Mouse (Mus musculus) neutrophil, adult 59 days (primary cell): ENCODE measurements around the gene Chchd6. TPM values are rescaled to one million over a fixed set of nuclear protein-coding genes. Genes with fewer than 3 reads are reported as not detected.

Experiments used
- total RNA-seq, 2 experiments: library from RNA; stranded (reverse); gene quantifications; 1 replicate in 1 of 2; 2 replicates in 1 of 2; pipeline ENCODE4 v1.2.4; 2023

Chchd6 gene
- total RNA-seq: 1 to 10 TPM; 3.8 to 4.9 TPM

DNA sequence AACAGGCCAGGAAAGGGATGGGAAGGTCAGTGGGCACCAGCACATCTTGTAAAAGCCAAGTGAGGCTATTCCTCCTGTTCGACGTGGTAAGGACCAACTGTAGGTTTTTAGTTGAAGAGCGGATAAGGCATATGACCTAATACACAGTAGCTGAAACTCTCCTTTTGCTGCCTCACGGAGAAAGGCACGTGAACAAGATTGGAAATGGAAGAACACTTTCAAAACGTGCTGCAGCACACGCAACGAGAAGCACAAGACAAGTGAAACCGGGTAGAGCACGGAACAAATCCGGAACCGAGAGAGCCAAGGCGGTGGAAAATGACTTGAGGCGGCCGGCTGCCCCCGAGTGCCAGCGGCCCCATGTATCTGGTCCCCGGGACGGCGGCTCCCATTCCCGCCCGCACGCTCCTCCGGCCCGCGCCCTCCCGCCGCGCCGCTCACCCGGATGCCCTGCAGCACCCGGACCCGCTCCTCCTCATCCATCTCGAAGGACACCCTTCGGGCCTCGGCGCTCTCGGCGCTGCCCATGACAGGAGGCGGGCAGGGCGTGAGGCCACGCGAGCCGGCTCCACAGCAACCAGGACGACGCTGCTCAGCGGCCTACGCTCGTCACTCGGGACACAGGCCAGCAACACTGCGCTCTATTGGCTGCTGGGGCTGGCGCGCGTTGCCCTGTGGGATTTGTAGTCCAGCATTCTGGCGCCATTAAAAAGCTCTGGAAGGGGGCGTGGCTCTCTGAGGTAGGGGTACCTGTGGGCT lies at the start of gene Chchd6:
Gene Chchd6, minus strand, starts transcription at position 635 of the 759 bp plus-strand sequence.

DNA sequence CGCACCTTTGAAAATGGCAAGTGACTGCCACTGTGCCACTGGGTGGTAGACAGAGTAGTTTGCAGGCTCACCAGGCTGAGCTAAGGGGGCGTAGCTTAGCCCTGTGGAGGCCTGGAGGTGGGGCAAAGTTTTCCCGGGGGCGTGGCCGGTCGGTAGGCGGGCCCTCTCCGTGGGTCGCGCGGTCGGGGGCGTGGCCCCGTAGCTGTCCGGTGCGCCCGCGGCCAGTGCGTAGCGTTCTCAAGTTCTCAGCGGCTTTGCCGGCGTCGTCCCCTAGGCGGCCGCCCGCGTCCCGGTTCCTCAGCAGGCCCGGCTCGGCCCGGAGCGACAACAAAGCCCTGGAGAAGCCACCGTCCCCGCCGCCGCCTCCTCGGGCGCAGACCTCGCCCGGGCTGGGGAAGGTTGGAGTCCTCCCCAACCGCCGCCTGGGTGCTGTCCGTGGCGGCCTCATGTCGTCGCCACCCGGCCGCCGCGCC lies 48.4 kb upstream of the Chchd6 start, which contains the start of gene Txnrd3:
Gene Txnrd3, plus strand, starts transcription at position 191 of the 473 bp plus-strand sequence.

DNA sequence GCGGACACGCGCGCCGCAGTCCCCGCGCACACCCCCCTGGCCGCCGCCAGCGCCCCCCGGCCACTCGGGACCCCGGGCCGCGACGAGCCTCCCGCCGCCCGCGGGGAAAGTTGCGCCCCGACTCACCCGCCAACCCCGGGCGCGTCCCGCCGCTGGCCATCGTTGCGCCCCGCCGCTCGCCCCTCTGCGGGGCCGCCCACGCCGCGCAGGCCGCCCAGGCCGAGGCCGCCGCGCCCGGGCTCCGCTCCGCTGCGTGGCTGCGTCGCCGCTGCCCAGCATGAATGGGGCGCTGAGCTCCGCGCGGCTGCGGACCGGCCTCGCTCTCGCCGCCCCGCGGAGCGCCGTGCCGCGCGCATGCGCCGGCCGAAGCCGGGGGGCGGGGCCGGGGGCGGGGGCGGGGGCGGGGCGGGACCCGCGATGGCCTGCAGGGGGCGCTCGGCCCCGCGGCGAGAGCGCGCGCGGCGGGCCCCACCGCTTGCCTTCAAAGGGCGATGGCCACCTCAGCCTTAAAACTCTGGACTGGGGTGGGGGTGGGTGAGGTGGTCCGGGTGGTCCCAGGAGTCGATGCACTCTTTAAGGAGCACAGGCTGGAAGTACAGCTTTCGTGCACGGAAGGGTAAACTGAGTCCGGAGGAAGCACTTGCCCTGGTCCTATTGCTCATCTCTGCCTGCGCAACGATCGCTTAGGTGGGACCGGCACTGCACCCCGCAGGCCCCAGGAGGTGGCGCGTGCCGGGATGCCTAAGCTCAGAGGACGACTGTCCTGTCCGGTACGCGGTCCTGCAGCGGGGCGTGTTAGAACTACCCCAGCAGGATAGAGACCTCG lies 233.0 kb downstream of the Chchd6 start, which contains the start of gene Plxna1:
Gene Plxna1, minus strand, starts transcription at position 340 of the 826 bp plus-strand sequence.

Other genes starting within 250 kb of the Chchd6 start
- 1 to 10 TPM; 3.1 to 4.2 TPM for gene Plxna1, start 233.0 kb downstream of the Chchd6 start, total RNA-seq
- under 1 TPM; 0.73 to 0.87 TPM for gene Txnrd3, start 48.3 kb upstream of the Chchd6 start, total RNA-seq
- not detected for gene Vmn1r40, start 111.9 kb upstream of the Chchd6 start, total RNA-seq
- not detected for gene Vmn1r41, start 145.1 kb upstream of the Chchd6 start, total RNA-seq